Mouse (Mus musculus) E14TG2a.4 (cell line): ENCODE data around the gene Kat7.

ENCODE experiments used
- CTCF ChIP-seq: conservative IDR thresholded peaks from 2 replicates; pipeline ENCODE4 v1.5.1; 2014; ENCODE audit warnings: low read length
- NANOG ChIP-seq: IDR thresholded peaks from 2 replicates; pipeline ENCODE4 v1.6.1; 2014; ENCODE audit warnings: borderline replicate concordance, low read length, mixed read lengths
- POU5F1 ChIP-seq: IDR thresholded peaks from 2 replicates; pipeline ENCODE4 v1.6.1; 2014; ENCODE audit warnings: low read length, borderline replicate concordance

DNA sequence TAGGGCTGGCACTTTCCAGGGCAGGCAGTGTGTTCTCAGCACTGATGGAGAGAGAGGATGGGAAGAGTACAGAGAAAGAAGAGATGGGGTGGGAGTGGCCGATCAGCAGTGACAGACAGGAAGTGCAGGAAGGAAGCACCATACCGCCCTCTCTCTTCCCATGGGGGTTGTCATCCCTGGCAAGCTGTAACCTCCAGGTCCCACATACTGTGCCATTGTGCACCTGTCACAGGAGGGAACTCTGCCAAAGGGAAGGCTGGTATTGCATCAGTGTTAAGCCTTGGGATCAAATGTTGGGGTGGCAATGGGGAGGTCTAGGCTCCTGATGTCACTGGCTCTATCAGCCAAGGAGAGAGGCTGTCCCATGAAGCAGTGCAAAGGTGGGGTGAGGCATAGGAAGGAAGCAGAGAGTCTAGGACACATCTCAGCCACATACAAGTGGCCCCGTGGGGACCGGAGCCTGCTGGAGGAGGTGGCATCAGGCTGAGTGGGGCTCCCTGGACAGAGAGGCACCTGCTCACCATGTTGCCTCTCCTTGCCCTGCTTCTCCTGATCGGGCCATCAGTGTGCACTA is 48.8 kb downstream of the Kat7 start, which contains the start of gene Tac4:
- TF ChIP-seq CTCF = no peak
- no peak for TF ChIP-seq NANOG
- TF ChIP-seq POU5F1 = no peak
